Mouse (Mus musculus) thymus, postnatal 10 days (tissue): ENCODE results near the gene Tex22.

Experiments used
- DNase-seq, 2 experiments: peaks; one replicate each; pipeline ENCODE4 v3.0.0; 2021; ENCODE audit warnings: low spot score in 2 of 2

Gene Tex22

DNA sequence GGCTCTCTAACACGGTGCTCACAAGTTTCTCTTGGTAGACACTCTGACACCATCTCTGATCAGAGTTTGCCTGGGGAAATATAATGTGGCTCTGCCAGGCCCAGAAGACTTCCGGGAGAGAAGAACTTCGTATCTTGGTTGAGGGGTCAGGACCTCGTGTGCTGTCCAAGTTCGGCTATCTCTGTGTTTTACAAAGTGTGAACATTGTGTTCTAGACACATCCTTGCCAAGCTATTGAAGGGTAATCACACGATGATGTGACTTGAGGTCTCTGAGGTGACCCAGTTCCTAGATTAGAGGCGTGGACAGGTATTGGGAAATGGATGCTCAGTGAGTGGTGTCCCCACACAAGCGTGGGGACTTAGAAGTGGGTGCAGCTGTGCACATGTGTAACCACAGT is 18.2 kb upstream of the Tex22 start:
- no peak for DNase-seq

DNA sequence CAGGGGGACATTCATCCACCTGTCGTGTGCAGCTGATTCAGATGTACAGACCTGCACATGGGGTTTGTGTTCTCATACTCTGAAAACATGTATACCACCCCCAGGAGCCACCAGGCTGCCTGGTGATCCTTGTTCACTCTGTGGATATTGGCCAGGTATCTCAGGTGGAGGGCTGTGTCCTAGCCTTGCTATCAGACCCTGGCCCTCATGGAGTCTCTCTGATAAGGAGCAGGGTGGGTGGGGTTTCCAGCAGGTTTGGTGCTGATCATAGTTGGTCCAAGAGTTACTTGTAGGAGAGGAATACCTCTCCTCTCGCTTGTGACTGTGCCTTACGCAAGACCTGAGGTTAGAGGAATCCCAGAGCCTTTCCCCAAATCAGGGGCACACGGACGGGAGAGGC is 14.1 kb upstream of the Tex22 start:
- DNase-seq: no peak

DNA sequence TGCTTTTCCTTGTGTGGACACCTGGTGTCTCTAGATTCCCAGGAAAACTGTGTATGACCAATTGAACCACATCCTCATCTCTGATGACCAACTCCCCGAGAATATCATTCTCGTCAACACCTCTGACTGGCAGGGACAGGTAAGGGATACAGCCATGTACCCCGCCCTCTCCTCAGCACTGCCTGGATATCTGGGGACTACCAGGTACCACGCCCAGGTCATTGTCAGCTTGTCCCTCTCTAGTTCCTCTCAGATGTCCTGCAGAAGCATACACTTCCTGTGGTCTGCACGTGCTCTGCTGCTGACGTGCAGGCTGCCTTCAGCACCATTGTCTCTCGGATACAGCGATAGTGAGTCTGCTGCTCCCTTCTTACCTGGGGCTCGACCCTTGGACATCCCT is 12.7 kb upstream of the Tex22 start:
- DNase-seq: no peak

DNA sequence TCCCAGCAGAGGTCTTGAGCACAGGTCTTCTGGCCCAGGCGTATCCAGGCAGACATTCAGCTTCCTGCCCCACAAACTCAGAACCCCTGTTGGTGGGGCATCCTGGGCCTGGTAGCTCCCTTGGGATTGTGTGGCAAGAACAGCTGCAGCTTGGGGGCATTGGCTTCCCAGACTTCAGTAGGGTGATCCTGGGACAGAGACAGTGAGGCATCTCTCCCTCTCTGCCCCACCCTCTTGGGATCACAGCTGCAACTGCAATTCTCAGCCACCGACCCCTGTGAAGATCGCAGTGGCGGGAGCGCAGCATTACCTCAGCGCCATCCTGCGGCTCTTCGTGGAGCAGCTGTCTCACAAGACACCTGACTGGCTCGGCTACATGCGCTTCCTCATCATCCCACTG is 12.1 kb upstream of the Tex22 start:
- no peak for DNase-seq

DNA sequence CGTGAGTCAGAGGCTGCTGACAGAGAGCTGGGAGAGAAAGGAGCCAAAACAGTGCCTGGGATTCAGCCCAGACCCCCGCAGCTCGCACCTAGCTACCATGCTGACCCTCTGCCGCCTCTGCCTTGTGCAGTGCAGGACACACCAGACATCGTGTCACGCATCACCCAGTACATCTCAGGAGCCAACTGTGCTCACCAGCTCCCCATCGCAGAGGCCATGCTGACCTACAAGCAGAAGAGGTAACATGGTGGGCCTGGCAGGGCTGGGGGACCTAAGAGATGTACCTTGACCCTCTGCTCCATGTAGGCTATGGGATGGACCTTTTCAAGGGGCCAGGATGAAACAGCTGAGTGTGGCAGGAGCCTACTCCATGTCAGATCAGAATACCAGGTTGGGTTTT is 10.6 kb upstream of the Tex22 start:
- no peak for DNase-seq

DNA sequence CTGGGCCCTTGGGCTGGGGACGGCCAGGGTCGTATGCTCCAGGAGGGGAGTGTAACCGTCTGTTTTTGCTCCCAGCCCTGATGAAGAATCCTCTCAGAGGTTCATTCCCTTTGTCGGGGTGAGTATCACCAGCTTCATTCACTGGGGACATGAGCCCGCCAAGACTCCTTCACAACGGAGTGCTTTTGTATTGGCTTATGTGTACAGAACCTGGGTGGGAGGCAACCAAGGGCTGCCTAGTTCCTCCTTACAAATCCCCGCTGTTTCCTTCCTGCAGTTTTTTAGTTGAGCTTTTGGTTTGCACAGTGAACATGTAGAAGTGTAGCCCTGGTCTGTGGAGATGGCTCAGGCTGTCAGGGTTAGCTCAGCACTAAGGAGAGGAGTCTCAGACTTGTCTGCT is 6.3 kb upstream of the Tex22 start:
- DNase-seq: no peak

DNA sequence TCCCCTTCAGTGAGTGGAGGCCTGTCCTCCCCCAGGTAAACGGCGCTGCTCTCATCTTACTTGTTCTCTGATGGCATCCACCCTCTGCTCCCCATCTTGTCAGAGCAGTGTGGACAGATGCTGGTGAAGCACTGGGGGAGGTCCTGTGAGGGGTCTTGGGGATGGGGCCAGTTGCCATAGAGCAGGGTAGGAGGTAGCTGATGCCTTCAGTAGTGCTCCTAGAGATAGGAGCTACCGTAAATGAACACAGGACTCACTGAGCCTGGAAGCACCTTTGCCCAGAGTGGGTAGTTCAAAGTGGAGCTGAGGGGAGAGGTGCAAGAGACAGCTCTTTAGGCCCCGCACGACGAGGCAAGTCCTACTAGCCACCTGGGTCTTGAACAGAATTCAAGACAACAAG is 4.9 kb upstream of the Tex22 start:
- DNase-seq: no peak

DNA sequence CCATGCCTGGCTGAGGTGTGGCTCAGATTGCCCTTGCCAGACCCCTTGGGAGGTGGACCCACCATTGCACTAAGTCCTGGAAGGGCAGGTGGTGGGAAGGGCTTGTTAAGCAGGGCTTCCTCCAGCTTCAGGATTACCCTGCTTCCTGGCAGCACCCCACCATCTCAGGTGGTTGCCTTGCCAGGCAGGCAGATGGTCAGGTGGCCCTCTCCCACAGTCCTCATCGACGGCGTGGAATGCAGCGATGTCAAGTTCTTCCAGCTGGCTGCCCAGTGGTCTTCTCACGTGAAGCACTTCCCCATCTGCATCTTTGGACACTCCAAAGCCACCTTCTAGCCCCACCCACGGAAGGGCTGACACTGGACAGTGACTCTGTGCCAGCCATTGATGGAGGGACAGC is 3.0 kb upstream of the Tex22 start:
- DNase-seq: no peak

DNA sequence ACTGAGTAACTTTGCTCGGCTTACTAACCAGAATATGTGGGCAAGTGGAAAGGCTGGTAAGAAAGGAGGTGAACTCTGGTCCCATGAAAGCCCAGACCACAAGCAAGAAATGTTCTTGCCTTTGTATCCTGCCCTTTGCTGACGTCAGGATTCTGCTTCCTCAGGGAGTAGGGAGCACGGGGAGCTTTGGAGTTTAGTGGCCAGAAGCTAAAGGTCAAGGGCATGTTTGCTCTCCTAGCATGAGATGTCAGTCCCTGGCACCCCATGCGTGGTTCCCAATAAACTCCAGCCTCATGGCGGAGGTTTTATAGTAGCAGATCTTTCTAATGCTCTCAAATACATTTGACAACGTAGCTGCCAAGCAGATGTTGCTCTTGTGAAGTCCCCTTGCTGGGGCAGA is 2.5 kb upstream of the Tex22 start:
- DNase-seq: no peak

DNA sequence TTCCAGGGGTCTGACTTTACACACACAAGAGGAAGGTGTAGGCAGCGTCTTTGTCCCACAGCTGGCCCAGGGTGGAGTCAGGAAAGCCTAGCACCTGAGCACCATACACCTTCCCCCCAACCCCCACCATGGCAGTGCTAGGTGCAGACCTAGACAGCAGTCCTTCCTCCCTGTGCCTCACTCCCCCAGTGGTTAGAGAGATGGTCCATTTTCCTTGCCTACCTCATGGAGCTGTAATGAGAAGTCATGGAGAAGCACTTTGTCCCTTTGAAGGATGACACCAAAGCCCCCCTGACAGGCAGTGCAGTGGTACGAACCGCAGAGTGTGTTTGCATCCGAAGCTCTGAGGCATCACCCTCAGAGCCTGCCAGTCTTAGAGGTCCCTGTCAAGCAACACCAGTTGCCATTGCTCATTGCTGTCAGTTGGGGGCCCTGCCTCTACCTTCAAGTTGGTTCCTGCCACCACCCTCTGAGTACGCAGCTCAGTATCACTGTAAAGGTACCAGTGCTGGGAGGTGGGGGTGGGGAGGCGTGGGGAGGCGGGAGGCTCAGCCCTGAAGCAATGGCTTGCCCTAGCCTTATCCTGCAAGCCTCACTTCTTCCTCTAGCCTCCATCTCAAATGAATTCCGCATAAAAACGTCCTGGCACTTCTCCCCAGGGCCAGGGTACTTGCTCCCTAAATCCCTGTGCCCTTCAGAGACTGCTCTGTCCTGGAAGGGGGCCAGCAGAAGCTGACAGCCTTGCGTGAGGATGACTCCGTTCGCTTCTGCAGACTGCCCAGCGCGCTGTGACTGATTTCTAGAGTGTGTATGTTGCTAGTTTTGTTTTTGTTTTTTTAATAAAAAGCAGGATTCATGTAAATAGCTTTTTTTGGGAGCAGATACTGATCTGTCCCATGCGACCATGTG is 628 bp upstream of the Tex22 start:
- DNase-seq: peak in 1 of 2 experiments; percentile 34

DNA sequence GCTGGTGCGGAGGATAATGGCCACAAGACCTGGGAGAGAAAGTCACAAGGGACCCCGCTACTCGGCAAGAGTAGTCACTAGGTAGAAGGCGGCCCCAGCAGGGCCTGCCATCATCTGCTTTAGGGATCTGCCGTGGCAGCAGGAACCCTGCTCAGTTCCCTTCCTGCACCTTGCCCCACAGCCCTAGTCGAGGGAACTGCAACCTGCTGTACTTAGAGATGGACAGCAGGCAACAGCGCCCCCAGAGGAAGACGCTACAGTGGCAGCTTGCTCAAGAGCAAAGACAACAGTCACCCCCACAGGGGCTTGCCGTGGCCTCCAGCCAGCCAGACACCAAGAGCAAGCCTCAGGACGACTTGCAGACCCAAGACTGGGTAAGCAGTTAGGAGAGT is 757 bp downstream of the Tex22 start:
- DNase-seq: peak; percentile 84 to 93

DNA sequence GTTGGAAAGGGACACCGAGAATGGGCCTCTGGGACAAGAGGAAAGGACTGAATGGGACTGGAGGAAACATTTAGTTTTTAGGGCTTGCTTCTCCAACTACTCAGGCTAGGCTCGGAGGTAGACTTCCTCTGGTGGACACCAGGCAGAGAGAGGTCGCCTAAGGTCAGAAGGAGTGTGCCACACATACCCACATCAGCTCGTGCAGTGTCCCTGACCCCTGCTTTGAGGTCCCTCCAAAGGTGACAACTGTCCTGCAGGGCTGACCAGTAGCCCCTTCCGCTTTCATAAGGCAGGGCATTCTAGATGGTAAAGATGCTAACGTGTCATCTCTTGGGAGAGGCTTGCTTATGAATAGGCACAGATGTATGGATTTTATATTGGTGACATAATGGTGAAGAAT is 1.2 kb downstream of the Tex22 start:
- no peak for DNase-seq

DNA sequence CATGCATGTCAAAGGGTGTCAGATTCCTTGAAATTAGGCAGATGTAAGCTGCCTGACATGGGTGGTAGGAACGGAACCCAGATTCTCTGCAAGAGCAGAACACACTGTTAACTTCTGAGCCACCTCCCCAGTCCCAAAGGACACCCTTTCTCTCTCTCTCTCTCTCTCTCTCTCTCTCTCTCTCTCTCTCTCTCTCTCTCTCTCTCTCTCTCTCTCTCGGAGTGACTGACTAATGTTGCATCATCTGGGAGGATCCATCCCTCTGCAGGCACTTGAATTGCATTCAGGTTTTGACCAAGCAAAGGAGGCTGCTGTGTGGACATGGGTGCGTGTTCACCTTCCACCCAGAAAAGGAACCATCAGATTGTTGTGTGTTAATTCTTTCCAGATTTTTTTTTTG is 13.0 kb downstream of the Tex22 start:
- no peak for DNase-seq

DNA sequence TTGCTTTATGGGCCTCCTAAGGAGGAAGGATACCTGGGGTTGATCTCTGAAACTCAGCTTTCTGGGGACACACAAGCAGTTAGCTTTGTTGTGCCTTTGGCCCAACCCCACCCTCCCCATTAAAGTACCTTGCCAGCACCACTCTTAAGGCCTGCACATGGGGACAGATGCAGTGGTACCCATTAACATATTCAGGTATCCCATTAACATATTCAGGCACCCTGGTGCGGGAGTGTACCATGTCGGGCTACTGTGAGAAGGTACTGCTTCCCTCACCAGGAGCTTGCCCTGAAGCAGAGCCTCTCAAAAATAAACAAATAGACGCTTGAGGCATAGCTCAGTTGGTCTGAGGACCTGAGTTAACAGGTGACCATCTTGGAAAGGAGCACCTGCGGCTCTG is 13.7 kb downstream of the Tex22 start:
- DNase-seq: no peak

DNA sequence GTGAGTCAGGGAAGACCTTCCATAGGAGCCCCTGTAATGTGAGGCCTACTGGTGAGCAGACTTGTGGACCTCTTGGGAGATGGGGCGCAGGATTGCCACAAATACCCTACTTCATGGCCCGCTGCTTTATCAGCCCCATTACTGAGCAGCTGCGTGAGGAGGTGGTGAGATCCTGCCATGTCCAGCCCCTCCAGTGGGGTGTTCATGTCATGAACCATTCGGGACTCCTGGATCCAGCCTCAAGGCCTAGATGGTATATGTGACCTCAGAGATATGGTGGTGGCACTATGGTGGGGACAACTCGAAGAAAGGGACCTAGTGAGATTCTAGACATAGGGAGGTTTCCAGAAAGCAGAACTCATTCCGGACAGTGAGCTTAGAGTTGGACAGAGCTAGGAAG is 14.8 kb downstream of the Tex22 start:
- DNase-seq: no peak

DNA sequence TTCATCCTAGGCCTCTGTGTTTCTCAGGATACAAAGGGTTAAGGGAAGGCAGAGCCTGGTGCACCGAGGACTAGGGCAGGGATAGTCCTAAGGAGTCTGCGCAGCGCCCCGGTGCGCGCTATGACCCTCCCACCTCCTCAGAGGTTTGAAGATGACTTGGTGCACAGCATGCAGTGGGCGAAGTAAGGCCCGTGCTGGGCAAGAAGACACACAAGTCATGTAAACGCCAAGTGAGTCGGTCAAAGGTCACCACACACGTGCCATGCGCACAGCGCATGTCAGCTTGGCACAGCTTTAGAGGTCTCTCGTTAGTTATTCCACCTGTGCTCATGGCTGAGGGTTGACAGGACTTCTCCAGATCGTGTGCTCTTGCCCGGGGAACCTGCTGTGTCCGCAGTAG is 15.8 kb downstream of the Tex22 start:
- no peak for DNase-seq

DNA sequence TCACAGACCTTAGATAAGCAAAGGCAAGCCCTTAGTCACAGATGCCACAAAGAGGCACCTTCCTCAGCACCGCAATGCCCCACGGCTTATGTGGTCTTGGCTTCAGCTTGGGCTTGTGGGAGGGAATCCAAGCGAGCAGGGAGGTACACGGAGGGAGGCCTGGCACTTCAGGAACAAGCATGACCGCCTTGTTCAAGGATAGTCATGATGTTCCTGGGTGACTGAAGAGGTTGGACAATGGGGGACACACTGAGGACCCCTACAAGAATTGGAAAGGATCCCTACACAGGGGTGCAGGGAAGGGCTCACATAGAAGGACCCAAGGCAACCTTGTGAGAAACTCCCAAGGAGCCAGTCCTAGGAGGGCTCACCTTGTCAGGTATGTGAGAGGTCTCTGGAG is 22.7 kb downstream of the Tex22 start:
- DNase-seq: no peak

DNA sequence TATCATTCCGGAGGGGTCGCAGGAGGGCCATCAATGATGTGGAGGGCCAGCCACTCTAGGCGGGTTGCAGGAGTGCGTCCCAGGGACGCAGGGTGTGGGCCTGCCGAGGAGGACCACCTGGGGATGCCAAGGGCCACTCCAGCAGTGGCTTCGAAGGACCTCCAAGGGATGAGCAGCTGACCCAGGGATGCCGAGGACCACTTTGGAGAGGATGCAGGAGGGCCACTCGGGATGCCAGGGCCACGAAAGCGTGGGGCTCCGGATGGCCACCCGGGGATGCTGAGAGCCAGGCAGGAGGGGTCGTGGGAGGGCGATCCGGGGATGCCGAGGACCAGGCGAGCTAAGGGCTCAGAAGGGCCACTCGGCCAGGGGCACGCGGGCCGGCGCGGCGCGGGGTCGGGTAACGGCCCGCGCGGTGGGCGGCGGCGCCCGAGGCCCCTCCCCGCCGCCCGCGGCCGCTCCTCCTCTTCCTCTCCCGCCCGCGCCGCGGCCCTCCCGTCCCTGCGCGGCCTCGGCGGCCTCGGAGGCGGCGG is 23.5 kb downstream of the Tex22 start, which contains the start of gene Mta1:
Mta1 (plus strand) TSS at position 530 of the 533 bp plus-strand sequence.
- peak; percentile 35 to 57 for DNase-seq

DNA sequence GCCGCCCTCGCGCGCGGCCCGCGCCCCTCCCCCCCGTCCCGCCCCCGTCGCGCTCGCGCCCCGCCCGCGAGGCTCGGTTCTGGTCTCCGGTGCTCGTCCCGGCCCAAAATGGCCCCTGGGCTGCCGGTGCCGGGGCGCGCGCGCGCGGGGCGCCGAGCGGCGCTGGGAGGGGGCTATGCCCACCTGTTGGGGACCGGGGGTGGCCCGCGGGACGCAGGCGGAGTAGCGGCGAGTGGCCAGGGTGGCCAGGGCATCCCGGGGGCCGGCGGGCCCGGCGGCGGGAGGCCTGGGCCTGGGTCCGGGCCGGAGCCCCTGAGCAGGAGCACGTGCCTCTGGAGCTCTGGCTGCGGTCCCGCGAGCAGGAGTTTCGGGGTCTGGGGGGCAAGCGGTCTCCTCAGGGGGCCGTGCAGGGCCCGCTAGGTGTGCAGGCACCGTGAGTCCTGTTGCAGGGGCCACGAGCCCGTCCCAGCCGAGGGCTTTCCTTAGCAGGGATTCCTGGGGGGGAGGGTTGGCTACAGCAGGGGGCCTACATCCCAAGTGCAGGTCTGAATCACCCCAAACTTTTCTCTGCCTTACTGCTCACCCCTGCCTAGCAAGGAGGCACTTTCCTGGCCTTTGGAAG is 24.3 kb downstream of the Tex22 start:
- no peak for DNase-seq

DNA sequence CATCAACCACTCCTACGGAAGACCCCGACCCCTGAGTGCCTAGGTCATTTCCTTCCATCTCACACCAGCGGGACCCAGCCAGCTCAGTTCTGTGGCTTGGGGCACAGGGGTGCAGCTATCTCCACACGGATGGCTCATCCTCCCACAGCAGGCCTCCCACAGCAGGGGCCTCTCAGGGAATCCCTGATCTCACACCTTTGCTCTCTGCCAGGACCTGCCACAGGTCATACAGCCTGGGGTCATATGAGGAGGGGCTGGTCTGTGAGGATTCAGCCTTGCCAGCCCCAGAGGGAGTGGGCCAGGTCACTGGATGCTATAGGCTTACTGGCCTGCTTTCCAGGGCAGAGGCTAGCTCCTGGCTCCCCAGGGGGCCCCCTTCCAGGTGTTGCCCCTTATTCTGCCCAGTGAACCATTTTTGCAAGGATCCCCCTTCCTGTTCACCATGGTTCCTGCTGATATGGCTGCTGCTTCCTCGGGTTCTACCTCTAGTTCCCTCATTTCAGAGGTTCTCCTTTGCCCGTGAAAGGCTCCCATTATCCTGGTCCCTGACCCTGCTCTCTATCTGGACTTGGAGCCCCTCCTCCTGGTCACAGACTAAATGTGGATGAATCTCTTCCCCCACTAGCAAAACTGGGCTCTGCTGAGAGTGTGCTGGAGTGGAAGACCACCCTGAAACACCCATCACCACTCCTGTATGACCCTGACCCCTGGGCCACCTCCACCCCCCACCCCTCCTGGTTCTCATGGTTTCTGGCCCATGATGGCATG is 25.4 kb downstream of the Tex22 start:
- no peak for DNase-seq

DNA sequence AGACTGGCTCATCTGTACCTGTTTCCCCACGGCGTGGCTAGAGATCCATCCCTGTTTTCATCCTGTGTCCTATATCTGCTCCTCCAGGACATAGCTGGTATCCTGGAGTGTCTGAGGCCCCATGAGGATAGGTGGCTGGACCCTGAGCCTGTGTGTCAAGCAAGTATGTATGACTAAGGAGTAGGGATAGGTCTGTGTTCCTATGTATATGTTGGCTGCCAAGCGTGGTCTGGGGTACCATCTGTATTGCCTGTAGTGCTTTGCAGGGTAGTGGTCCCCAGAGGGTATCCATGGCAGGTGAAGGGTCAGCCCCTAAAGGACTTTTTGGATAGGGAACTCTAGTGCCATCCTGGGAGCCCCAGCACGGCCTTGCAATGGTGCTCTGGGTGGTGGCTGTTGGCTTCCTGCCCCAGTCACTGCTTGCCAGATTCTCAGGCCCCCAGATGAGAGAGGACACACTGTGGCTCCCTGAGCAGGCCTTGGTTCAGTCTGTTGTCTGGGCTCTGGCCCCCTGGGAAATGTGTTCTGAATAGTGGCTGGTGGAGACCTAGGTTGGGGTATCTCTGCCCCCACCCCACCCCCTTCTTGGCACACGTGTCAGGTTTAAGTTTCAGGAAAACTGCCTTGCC is 26.3 kb downstream of the Tex22 start:
- DNase-seq: no peak
